Mouse (Mus musculus) brain, embryonic 14.5 days (tissue): ENCODE data around the gene Coro2b.

Experiments used
- CTCF ChIP-seq: fragments of 200-500 bp; IDR thresholded peaks from 2 replicates; pipeline ENCODE4 v1.5.1; 2012; ENCODE audit warnings: inconsistent platforms, mild to moderate bottlenecking, moderate library complexity, borderline replicate concordance; ENCODE audit not compliant: insufficient read depth, insufficient read length; ENCODE audit errors: extremely low read depth
- POLR2A ChIP-seq: fragments of 200-500 bp; IDR thresholded peaks from 2 replicates; pipeline ENCODE4 v1.6.1; 2012; ENCODE audit warnings: mild to moderate bottlenecking, inconsistent platforms, borderline replicate concordance; ENCODE audit not compliant: poor library complexity, insufficient read depth, insufficient read length, severe bottlenecking; ENCODE audit errors: extremely low read depth

DNA sequence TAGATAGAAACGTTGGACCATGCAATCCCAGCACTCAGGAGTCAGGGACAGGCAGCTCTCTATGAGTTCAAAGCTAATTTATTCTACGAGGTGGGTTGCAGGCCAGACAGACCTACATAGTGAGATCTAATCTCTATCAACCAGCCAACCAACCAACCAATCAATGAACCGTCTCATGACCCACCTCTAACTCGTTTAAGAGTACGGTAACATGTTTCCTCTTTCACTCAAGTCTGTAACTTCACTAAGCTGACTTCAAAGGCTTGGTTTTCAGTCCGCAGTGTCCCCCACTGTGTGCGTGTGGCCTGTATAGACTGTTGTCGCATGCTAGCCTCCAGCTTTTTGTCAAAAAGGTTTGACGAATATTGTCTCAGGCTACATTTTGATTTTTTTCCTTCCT lies 147.1 kb downstream of the Coro2b start:
- TF ChIP-seq CTCF (no peak), POLR2A (no peak)
